Mouse (Mus musculus) MEL-GATA-1-ER (cell line): ENCODE data around the gene Sh2b1.

Experiments
- DNase-seq: peaks from one replicate; pipeline ENCODE4 v3.0.0-alpha.2; 2012; ENCODE audit warnings: low read depth; ENCODE audit errors: extremely low read depth

The Sh2b1 gene

DNA sequence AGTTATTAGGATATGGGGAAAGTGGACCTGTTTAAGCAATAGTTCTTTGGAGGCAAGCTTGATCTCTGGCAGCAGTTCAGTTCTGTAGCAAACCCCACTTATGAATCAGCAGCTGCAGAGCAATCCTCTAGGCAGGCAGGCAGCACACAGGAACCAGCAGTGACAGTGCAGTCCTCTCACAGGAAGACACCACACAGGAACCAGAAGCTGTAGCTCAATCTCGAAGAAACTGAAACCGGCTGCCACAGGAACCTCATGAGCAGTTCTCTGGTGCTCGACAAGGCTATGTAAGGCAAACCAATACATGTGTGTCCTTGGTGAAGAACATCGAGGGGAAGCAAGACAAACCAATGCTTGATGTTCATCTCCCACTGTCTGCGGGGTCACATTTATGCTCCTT, 53.5 kb downstream of the Sh2b1 start:
- DNase-seq: no peak

GRCm38 (mm10) chr7:126418496-126418895, 56.7 kb downstream of the Sh2b1 start:
- no peak for DNase-seq

- no peak for DNase-seq
Measured at GRCm38 (mm10) chr7:126417606-126418005, 57.6 kb downstream of the Sh2b1 start.

GRCm38 (mm10) chr7:126417045-126417444, 58.2 kb downstream of the Sh2b1 start:
- DNase-seq: no peak
